Mouse (Mus musculus) ES-E14 (cell line): ENCODE data around the gene E2f3. TPM values are rescaled to one million over a fixed set of nuclear protein-coding genes. Genes with fewer than 3 reads are reported as not detected.
A peak's percentile ranks its signal among the peaks of the same experiment; 100 is the strongest.

Source experiments
- DNase-seq: peaks from one replicate; pipeline ENCODE4 v3.0.0-alpha.2; 2013; ENCODE audit warnings: low read depth, low spot score
- H3K27ac ChIP-seq: 2 replicates; pipeline ENCODE4 v1.5.1; 2012; ENCODE audit warnings: low read depth, mild to moderate bottlenecking, low read length, moderate library complexity, mixed read lengths; ENCODE audit not compliant: poor library complexity, insufficient read depth, severe bottlenecking
- H3K36me3 ChIP-seq: 2 replicates; pipeline ENCODE4 v1.6.1; 2012; ENCODE audit warnings: mild to moderate bottlenecking, low read length, moderate library complexity, mixed read lengths; ENCODE audit not compliant: control insufficient read depth, poor library complexity, insufficient read depth, severe bottlenecking
- H3K4me1 ChIP-seq, 2 experiments: fragments of 150-350 bp in 1 of 2; sonication (generic) in 1 of 2; 2 replicates each; pipeline ENCODE4 v1.6.1; 2012; ENCODE audit warnings: low read length in 2 of 2, mild to moderate bottlenecking in 1 of 2, mixed read lengths in 1 of 2; ENCODE audit not compliant: control insufficient read depth in 2 of 2, insufficient read depth in 2 of 2, poor library complexity in 1 of 2
- H3K4me3 ChIP-seq, 2 experiments: fragments of 150-350 bp in 1 of 2; sonication (generic) in 1 of 2; 2 replicates each; pipeline ENCODE4 v1.5.1; 2012; ENCODE audit warnings: low read length in 2 of 2, low read depth in 1 of 2, mild to moderate bottlenecking in 1 of 2, mixed read lengths in 1 of 2; ENCODE audit not compliant: insufficient read depth in 1 of 2, poor library complexity in 1 of 2, severe bottlenecking in 1 of 2
- H3K9ac ChIP-seq: 2 replicates; pipeline ENCODE4 v1.6.1; 2012; ENCODE audit warnings: low read depth, mild to moderate bottlenecking, low read length, mixed read lengths; ENCODE audit not compliant: poor library complexity, insufficient read depth, severe bottlenecking
- H3K9me3 ChIP-seq: fragments of 150-350 bp; sonication (generic); 2 replicates; pipeline ENCODE4 v1.6.1; 2012; ENCODE audit warnings: low read depth, mild to moderate bottlenecking, low read length; ENCODE audit not compliant: control insufficient read depth, insufficient read depth
- CHD2 ChIP-seq: IDR thresholded peaks from 2 replicates; pipeline ENCODE4 v1.6.1; 2014; ENCODE audit warnings: mild to moderate bottlenecking, low read depth, low read length, inconsistent platforms
- HCFC1 ChIP-seq: IDR thresholded peaks from 2 replicates; pipeline ENCODE4 v1.6.1; 2012; ENCODE audit warnings: low read length, inconsistent platforms, borderline replicate concordance; ENCODE audit not compliant: insufficient read depth
- MAFK ChIP-seq: IDR thresholded peaks from 2 replicates; pipeline ENCODE4 v1.6.1; 2014; ENCODE audit warnings: mild to moderate bottlenecking, low read depth, low read length, inconsistent platforms; ENCODE audit not compliant: insufficient read depth
- ZC3H11A ChIP-seq: IDR thresholded peaks from 2 replicates; pipeline ENCODE4 v1.6.1; 2012; ENCODE audit warnings: low read depth, mild to moderate bottlenecking, inconsistent platforms, low read length, borderline replicate concordance
- ZNF384 ChIP-seq: IDR thresholded peaks from 2 replicates; pipeline ENCODE4 v1.6.1; 2012; ENCODE audit warnings: low read depth, low read length, inconsistent platforms
- in situ Hi-C, 2 experiments: fragments of 600-800 bp; cut with MboI; formaldehyde crosslinking; loops; one replicate each; pipeline ENCODE4 v1.15.1; 2025; ENCODE audit warnings: low sequenced_read_pairs in 2 of 2, inconsistent platforms in 1 of 2; ENCODE audit not compliant: unreplicated experiment in 2 of 2
- total RNA-seq: library from RNA; depleted of rRNA; stranded (reverse); fragments of 300-350 nt; gene quantifications from 2 replicates; pipeline ENCODE4 v1.2.3, GENCODE M21; 2012

The E2f3 gene
- total RNA-seq, 1 experiment = 12.5 TPM

GRCm38 (mm10) chr13:29966966-29967365 is 18.9 kb downstream of the E2f3 start:
- in situ Hi-C loops = no loop called here
- Histone ChIP-seq H3K27ac (no peak overlapping the region), H3K4me1 (peaks cover 4 to 16% of the 10 kb centered on the region in 2 experiments; a peak in 3 of 4 replicates), H3K4me3 (no peak overlapping the region), H3K9ac (no peak overlapping the region), H3K9me3 (no peaks in the 10 kb centered on the region), H3K36me3 (peaks cover 12% of the 10 kb centered on the region; the same call in 1 of the 2 replicates)
- DNase-seq = no peak
- TF ChIP-seq HCFC1 = no peak
- no peak for TF ChIP-seq ZNF384
- no peak for TF ChIP-seq ZC3H11A
- TF ChIP-seq CHD2 = no peak
- no peak for TF ChIP-seq MAFK

GRCm38 (mm10) chr13:29964087-29964486 is 21.8 kb downstream of the E2f3 start:
- no peak for DNase-seq
- Histone ChIP-seq H3K4me3 (no peak overlapping the region), H3K4me1 (peaks cover 4 to 12% of the 10 kb centered on the region in 2 experiments; a peak in 3 of 4 replicates), H3K36me3 (peaks cover 16% of the 10 kb centered on the region; the same call in 1 of the 2 replicates), H3K9ac (no peak overlapping the region), H3K27ac (no peak overlapping the region), H3K9me3 (no peaks in the 10 kb centered on the region)
- no peak for TF ChIP-seq HCFC1
- in situ Hi-C loops = no loop called here

DNA sequence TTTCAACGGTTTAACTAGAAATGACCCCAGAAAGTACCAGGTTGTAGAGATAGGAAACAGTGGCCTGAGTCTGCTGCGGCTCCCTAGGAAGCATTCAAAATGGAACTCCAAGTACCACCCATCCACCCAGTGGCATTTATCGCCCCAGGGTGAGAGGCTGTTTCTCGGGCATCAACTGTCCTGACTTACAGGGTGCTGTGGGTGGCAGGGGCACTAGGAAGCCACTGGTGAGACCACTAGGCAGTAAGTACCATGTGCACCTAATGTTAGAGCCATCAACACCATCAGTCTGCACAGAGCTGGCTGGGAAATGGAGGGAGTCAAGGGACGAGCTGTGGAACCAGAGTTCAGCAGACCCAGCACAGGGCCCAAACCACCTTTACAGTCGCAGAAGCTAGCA is 25.4 kb downstream of the E2f3 start:
- Histone ChIP-seq H3K4me3 (no peak overlapping the region), H3K36me3 (peaks cover 8% of the 10 kb centered on the region; the same call in 1 of the 2 replicates), H3K27ac (no peak overlapping the region), H3K9me3 (no peaks in the 10 kb centered on the region), H3K9ac (no peak overlapping the region), H3K4me1 (peaks cover 7 to 20% of the 10 kb centered on the region in 2 experiments; a peak in 3 of 4 replicates)
- TF ChIP-seq CHD2 = no peak
- in situ Hi-C loops = no loop called here
- no peak for DNase-seq

GRCm38 (mm10) chr13:29957731-29958254 is 28.1 kb downstream of the E2f3 start:
- Histone ChIP-seq H3K27ac (no peak overlapping the region), H3K4me1 (peaks cover 6 to 19% of the 10 kb centered on the region in 2 experiments; a peak in 2 of 4 replicates), H3K9me3 (no peaks in the 10 kb centered on the region), H3K4me3 (no peak overlapping the region), H3K9ac (no peak overlapping the region), H3K36me3 (peaks cover 5% of the 10 kb centered on the region; the same call in 1 of the 2 replicates)
- in situ Hi-C loops = no loop called here
- TF ChIP-seq HCFC1 (no peak), CHD2 (no peak), ZC3H11A (no peak), ZNF384 (no peak), MAFK (no peak)
- DNase-seq = no peak

- in situ Hi-C loops = no loop called here
- H3K27ac ChIP-seq = no peak overlapping the region
- H3K9ac ChIP-seq = no peak overlapping the region
- H3K4me3 ChIP-seq = no peak overlapping the region
- no peaks in the 10 kb centered on the region for H3K9me3 ChIP-seq
- DNase-seq = peak; percentile 47
- peaks cover 3 to 17% of the 10 kb centered on the region in 2 experiments; a peak in 1 of 4 replicates for H3K4me1 ChIP-seq
- H3K36me3 ChIP-seq = peaks cover 3% of the 10 kb centered on the region; the same call in 1 of the 2 replicates
- TF ChIP-seq ZNF384 (no peak), MAFK (no peak), ZC3H11A (no peak), HCFC1 (no peak), CHD2 (no peak)
Observed at GRCm38 (mm10) chr13:29956821-29957421, 28.9 kb downstream of the E2f3 start.
